Mouse (Mus musculus) embryonic fibroblast, embryonic 13.5 days (primary cell): ENCODE measurements at regions not wholly inside any gene's neighbourhood (a gene's known extent, or its start where the extent isn't known, plus 50 kb on each side); places are given as distances from the start of the nearest gene placed in this dataset.

ENCODE experiments used
- CTCF ChIP-seq: IDR thresholded peaks from 2 replicates; pipeline ENCODE4 v1.5.1; 2011; ENCODE audit warnings: mild to moderate bottlenecking, control low read depth, low read length, moderate library complexity, borderline replicate concordance; ENCODE audit not compliant: insufficient read depth
- POLR2A ChIP-seq: IDR thresholded peaks from 2 replicates; pipeline ENCODE4 v1.6.1; 2011; ENCODE audit warnings: low read depth, mild to moderate bottlenecking, control low read depth, low read length, moderate library complexity

GRCm38 (mm10) chr9:51398886-51399285 lies 70.2 kb upstream of the 1810046K07Rik start:
- no peak for TF ChIP-seq CTCF
- TF ChIP-seq POLR2A, result 0 out of 2 replicates have a peak, but pooled peaks have one; percentile 11
